Mouse (Mus musculus) left cerebral cortex, postnatal 36 days (tissue): Measurements from ENCODE around the gene Spata31d1a. TPM values are rescaled to one million over a fixed set of nuclear protein-coding genes. Genes with fewer than 3 reads are reported as not detected.
"Not testable (repeated sequence)": the region's sequence is repeated elsewhere in the genome, so short reads cannot be mapped to it uniquely, and the experiment has no call there.

Experiments
- DNase-seq, 2 experiments: peaks; one replicate each; pipeline ENCODE4 v3.0.0; 2021 to 2022; ENCODE audit warnings: low spot score in 2 of 2, mixed read lengths in 1 of 2
- intact Hi-C: fragments of 180-260 bp; cut with DNase I; formaldehyde crosslinking; loops from one replicate; pipeline ENCODE4 v1.15.1; 2025
- total RNA-seq, 2 experiments: library from RNA; stranded (reverse); gene quantifications; 2 replicates each; pipeline ENCODE4 v1.2.3; 2021

The Spata31d1a gene
- under 1 TPM; 0.12 to 0.25 TPM for total RNA-seq

- intact Hi-C loops = no loop called here
Observed at GRCm38 (mm10) chr13:59710230-59710629, at the start of gene Spata31d1a. TSS of gene Spata31d1a (minus strand) at chr13:59710330.

GRCm38 (mm10) chr13:59756906-59757305, 46.8 kb upstream of the Spata31d1a start:
- intact Hi-C loops = no loop called here

More at GRCm38 (mm10) chr13:59710230-59710629, at the start of gene Spata31d1a:
- DNase-seq = no peak

GRCm38 (mm10) chr13:59750310-59750709, 40.2 kb upstream of the Spata31d1a start:
- intact Hi-C loops = no loop called here
- DNase-seq = no peak

More at GRCm38 (mm10) chr13:59756906-59757305, 46.8 kb upstream of the Spata31d1a start:
- DNase-seq = no peak

- peak; percentile 63 to 65 for DNase-seq
- intact Hi-C loops = no loop called here
Observed at GRCm38 (mm10) chr13:59746711-59747110, 36.6 kb upstream of the Spata31d1a start, which contains the start of gene 1700014D04Rik. TSS of gene 1700014D04Rik (minus strand) at chr13:59746752.

- DNase-seq = no peak
- intact Hi-C loops = no loop called here
Observed at GRCm38 (mm10) chr13:59746164-59746563, 36.0 kb upstream of the Spata31d1a start.

GRCm38 (mm10) chr13:59745462-59745861, 35.3 kb upstream of the Spata31d1a start:
- no peak for DNase-seq
- intact Hi-C loops = no loop called here

- no peak for DNase-seq
- intact Hi-C loops = no loop called here
Observed at GRCm38 (mm10) chr13:59741697-59742096, 31.6 kb upstream of the Spata31d1a start.

GRCm38 (mm10) chr13:59741096-59741495, 31.0 kb upstream of the Spata31d1a start:
- intact Hi-C loops = no loop called here
- DNase-seq = no peak

GRCm38 (mm10) chr13:59739397-59739796, 29.3 kb upstream of the Spata31d1a start:
- no peak for DNase-seq
- intact Hi-C loops = no loop called here

GRCm38 (mm10) chr13:59738455-59738854, 28.3 kb upstream of the Spata31d1a start:
- intact Hi-C loops = no loop called here
- DNase-seq = no peak

- intact Hi-C loops = no loop called here
Observed at GRCm38 (mm10) chr13:59735190-59735589, 25.1 kb upstream of the Spata31d1a start.

GRCm38 (mm10) chr13:59734347-59734746, 24.2 kb upstream of the Spata31d1a start:
- DNase-seq, intact Hi-C loops: not testable (repeated sequence)

More at GRCm38 (mm10) chr13:59735190-59735589, 25.1 kb upstream of the Spata31d1a start:
- no peak for DNase-seq

GRCm38 (mm10) chr13:59733936-59734335, 23.8 kb upstream of the Spata31d1a start:
- DNase-seq = no peak
- intact Hi-C loops = no loop called here

- intact Hi-C loops = no loop called here
- no peak for DNase-seq
Observed at GRCm38 (mm10) chr13:59731652-59732051, 21.5 kb upstream of the Spata31d1a start, which contains the start of gene Spata31d1d. TSS of gene Spata31d1d (minus strand) at chr13:59731752.

GRCm38 (mm10) chr13:59728378-59729093, 18.4 kb upstream of the Spata31d1a start:
- DNase-seq = peak; percentile 77 to 82
- intact Hi-C loops = loop anchor here (5.0 kb wide), 1 partner anchor 91 kb away; no protein-coding TSS in a partner anchor

GRCm38 (mm10) chr13:59726139-59726867, 16.2 kb upstream of the Spata31d1a start:
- DNase-seq = no peak
- intact Hi-C loops = loop anchor here (5.0 kb wide), 1 partner anchor 89 kb away; no protein-coding TSS in a partner anchor

GRCm38 (mm10) chr13:59722089-59722488, 12.0 kb upstream of the Spata31d1a start:
- intact Hi-C loops, DNase-seq: not testable (repeated sequence)

GRCm38 (mm10) chr13:59719475-59719874, 9.3 kb upstream of the Spata31d1a start:
- intact Hi-C loops = no loop called here
- DNase-seq = no peak

- not testable (repeated sequence) for DNase-seq
Observed at GRCm38 (mm10) chr13:59718857-59719440, 8.8 kb upstream of the Spata31d1a start.

GRCm38 (mm10) chr13:59713710-59714109, 3.6 kb upstream of the Spata31d1a start:
- DNase-seq = no peak
- intact Hi-C loops = no loop called here

More at GRCm38 (mm10) chr13:59718857-59719440, 8.8 kb upstream of the Spata31d1a start:
- intact Hi-C loops = not testable (repeated sequence)
